Mouse (Mus musculus): ENCODE measurements around the gene Igdcc4. TPM values are rescaled to one million over a fixed set of nuclear protein-coding genes. Genes with fewer than 3 reads are reported as not detected.

The Igdcc4 gene
- total RNA-seq, 1 experiment from 2014 or later, result 42.0 TPM

DNA sequence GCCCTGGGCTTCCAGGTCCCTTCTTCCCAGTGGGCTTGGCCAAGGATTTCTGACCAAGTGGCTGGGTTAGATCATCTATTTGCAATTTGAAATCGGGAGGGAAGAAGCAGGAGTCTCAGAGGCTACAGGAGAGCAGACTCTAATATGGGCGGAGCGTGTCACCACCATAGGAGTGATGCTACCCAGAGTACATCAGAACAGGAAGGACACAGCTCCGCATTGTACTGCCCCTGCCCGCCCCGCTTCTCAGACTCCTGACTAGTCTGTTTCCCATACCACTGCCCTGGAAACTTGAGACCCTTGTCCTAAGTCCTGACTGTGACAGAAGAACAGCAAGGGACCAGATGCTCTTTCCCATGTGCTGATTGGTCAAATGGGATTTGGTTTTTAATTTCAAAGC lies 56.3 kb downstream of the Igdcc4 start:
- DNase-seq, result no peak

DNA sequence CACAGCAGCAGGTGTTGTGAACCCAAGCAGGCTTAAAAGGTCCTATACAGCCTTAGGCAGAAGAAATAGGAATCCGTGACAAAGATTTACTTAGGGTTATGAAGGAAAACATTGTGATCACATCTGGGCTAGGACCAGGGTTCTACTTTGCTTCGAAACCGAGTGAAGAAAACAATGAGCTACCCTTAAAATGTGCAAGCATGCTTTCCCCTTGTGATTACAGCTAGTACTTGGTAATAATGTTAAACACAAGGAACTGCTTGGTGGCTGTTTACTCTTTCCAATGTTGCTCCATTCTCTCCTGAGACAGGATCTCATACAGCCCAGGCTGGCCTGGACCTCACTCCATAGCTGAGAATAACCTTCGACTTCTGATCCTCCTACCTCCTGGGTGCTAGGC lies 59.9 kb downstream of the Igdcc4 start:
- no peak for DNase-seq

DNA sequence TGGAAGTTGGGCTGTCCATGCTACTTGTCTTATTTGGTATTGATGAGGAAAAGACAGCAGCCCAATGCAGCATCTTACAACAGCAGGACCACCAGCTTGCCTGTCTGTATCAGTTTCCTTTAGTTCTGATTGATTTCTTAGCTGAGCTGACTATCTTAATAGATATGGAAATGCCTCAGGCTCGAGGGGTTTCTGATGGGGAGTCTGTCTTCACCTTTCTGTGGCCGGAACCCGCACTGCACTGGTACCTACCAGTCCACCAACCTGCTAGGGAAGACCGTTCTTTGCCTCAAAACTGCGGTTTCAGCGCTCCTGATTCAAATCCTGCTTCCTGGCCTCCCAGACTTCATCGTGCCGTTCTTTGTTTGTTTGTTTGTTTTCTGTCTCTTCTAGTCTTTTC lies 60.6 kb downstream of the Igdcc4 start:
- no peak for DNase-seq

DNA sequence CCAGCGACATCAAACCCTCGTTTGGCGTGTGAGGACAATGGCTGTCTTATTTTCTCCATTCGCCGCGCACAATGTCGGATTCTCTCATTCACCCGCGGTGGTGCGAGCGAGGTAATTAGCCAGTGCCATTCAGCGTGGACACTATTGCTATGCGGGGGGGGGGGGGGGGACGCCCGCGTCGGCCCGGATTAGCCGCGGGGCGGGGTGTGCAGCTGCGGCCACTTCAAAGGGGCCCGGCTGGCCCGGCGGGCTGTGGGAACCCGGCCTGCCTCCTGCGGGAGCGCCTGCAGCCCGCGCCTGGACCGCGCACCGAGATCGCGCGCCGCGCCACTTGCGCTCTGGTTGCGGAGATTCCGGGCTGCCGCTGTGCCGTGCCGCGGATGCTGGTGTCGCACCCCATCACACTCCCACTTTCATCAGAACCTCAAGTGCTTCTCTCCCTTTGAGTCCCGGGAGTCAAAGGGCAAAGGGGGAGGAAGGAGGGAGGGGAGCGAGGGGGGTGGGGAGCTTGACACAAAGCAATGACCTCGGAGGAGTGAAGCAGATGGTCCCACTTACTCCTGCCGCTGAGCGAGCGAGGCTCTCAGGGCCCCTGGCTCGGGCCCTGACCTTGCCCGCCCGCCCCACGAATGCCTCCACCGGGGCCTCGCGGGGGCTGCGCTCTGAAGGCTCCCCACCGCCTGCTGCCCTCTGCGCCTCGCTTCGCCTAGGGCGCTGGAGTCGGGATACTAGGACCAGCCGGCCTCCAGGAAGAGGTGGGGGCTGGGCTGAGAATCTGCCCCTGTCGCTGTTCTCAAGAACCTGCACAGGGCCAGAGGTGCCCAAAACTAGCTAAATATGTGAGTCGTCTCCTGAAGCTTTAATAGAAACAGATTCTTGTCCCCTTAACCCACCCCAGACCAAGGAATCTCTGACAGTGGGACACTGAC lies 61.7 kb downstream of the Igdcc4 start:
- peak; percentile 37 for DNase-seq

DNA sequence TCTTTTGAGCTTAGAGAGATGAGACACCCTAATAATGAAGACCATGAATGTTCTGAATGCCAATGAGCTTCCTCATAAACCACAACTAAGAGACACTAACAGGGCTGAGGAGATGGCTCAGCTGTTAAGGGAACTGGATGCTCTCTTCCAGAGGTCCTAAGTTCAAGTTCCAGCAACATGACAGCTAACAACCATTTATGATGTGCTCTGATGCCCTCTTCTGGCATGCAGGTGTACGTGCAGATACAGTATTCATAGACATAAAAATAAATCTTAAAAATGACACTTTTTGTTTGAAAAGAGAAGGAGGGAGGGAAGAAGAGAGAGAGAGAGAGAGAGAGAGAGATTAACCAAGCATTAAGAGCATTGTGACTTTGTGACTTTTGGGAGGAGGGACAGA lies 63.6 kb downstream of the Igdcc4 start:
- no peak for DNase-seq

DNA sequence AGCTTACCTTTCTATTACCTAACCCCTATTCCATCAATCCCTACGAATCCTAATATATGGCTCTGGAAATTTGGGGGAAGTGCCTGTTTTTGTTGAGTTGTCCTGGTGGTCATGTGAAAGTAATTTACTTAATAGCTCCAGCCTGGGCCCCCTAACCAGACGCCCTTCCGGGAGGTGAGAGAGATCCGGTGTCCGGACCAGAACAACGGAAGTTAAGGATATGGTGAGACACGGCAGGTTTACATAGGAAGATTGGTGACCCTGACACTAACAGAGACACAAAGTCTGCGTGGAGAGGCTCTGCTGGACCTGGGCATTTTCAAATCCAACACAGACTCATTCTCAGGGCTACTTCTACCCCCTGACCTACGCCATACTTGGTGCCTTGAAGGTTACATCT lies 65.1 kb downstream of the Igdcc4 start:
- no peak for DNase-seq

DNA sequence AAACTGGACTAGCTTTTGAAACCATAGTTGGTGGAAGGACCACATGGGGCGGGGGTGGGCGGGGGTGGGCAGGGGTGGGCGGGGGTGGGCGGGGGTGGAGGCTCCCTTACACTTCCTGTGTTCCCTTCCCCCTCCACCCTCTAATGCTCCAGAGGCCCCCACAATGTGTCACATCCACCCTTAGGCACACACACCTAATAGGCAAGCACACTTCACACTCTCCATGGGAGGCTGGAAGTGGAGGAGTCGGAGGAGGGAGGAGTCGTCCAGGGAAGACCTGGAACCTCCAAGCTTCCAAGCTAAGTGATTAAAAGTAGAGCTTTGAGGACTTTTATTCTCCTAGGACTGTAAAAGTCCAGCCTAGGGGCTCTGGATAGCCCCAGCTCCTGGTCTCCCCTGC lies 67.2 kb downstream of the Igdcc4 start:
- DNase-seq, result no peak

DNA sequence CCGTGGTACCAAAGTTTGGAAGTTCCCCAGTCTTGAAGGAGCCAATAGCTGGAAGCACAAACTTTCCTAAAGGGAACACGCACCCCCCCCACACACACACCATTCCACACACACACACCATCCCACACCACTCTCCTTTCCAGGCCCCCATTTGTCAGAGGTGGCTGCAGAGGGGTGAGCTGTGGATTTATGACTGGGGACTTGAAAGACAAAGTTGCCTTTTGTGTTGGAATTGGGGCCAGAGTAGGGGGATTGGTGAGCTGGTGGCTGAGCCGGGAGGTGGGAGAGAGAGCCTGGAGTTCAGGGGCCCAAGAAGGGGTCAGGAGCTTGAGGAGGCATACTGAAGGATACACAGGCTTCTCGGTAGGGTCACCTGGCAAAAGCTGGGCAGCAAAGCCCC lies 67.7 kb downstream of the Igdcc4 start:
- DNase-seq, result no peak

DNA sequence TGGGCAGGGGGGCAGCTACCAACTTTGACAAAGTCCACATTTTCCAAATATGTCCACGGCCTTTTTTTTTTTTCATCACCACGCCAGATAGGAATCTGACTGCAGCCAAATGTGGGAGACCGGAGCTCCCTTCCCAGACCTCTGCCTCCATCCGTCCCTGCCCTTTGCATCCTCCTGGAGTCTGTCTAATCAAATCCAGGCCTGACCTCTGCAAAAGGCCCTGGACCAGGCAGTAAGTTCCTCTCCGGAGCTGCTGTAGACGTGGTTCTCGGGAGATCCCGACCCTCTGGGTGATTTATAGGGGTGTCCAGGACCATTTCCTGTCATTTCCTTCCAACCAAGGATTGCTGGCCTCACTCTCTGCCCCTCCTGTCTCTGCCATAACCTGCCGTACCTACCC lies 71.4 kb downstream of the Igdcc4 start:
- DNase-seq, result no peak

DNA sequence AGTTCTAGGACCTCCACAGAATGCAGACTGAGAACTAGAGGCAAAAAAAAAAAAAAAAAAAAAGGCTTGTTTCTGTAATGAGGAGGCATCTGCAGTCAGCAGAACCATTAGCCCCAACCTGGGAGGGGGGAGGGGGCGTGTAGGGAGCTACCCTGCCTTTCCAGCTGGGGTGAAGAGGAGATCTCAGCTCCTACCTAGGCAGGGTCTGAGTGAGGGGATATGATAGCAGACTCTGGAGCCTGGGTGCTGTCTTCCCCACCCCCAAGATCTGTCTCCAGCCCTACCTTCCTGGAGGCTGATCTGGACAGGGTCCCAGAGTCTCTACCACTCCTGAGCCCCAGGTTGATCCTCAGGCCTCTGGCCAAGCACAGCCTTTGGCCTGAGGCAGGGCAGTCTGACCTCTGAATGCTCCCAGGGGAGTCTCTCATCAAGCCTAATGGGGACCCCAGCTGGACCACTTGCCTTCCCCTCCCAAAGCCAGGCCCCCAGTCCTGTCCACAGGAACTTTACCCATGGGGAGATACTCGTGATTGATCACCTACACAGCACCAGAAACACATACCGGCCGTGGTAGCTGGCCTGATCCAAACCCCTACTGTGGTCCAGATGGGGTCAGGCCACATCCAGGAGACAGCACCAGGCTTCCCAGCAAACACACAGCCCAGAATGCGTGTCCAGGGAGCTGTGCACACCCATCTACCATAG lies 74.1 kb downstream of the Igdcc4 start:
- no peak for DNase-seq

DNA sequence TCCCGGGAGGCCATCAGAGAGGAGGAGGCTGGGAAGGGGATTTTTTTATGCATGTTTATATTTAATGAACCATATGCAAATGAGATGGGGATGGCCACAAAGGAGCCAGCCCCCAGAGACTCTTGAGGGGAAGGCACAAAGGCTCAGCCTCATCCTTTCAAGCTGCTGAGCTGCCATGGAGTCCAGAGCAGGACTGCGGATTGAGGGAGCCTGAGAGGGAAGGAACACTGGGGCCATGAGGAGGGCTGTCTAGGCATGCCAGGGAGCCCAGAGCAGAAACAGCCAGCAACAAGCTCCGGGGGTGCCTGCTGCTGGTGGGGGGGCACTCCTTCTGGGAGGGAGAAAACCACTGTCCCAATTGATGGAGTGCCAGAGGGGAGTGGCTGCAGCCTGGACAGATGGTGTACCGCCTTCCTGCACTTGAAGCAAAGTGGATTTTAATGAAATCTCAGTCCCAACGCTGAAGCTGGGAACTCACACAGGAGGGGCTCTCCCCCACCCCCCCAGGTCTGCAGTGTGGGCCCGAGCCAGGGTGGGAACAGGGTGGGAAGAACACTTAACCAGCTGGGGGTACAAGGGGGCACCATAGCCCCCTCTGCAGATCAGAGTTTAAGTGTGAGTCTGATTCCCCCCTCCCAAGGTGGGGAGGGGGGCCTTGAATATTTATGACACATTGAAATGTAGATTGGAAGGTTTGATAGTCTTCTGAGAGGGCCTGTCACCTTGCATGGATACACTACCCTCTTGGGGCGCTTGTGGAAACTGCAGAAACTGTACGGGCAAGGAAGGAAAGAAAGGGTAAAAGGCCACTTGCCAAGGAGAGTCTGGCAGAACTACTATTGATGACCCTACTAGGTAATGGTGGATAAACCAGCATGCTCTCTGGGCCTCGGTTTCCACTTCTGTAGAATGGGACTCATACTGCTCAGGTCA lies 74.9 kb downstream of the Igdcc4 start:
- no peak for DNase-seq

DNA sequence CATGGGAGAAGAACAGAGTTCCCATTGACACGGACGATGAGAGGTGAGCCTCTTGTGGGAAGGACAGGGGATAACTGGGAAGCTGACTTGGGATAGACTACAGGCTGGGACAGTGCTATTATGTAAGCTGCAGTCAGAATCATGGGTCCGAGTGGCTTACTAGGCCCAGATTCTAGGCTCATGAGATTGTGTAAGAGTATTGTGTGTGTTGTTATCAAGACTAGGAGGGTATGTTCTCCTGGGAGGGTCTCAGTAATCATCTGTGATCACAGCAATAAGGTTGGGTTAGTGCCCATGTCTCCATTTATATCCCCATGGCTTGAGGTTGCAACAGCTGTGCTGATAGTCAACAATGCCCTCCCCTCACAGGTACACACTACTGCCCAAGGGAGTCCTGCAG lies 76.2 kb downstream of the Igdcc4 start:
- no peak for DNase-seq

DNA sequence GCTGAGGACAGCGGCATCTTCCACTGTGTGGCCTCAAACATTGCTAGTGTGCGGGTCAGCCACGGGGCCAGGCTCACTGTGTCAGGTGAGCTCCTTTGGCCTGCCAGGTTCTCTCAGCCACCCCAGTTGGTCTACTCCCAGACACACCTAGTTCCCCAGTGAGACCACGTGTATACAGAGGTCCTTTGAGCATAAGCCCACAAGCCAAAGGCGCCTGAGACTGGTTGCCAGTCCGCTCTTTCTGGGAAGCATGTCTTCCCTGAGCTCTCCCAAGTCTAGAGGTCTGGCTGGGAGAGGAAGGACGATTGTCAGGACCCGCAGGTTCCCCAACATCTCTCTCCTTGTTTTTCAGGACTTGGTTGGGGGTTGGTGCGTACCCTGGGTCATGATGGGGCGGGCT lies 76.6 kb downstream of the Igdcc4 start:
- no peak for DNase-seq

DNA sequence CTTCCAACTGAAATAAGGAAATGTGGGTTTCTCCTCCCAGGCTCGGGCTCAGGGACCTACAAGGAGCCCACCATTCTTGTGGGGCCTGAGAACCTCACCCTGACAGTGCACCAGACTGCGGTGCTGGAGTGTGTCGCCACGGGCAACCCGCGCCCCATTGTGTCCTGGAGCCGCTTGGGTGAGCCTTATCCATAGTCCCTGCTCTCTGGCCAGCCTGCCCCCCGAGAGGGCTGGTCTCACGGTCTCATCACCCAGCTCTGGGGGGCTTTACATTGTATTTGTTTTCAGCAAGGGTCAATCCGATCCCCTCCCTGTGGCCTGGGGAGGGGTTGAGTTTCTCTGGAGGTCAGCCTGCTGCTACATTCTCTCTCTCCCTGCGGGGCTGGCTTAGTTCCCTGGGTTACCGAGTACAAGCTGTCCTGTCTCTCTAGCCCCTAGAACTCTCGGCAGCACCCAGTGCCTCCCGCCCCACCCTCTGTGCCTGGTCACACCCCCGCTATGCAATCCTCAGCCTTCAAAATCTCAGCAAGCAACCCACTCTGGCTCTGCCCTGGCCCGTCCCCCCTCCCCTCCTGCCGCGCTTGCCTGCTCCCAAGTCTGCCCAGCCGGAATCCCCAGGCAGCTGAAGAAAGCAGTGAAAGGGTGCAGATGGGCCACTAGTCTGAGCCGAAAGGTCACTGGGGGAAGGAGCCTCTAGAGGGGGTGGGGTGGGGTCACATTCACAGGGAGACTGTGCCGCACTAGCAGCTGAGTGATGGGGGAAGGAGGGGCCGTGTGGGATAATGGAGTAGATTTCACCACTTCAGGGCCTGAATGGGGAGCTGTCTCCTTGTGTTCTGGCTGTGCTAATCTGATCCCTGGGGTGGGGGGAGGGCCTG lies 77.3 kb downstream of the Igdcc4 start:
- no peak for DNase-seq

DNA sequence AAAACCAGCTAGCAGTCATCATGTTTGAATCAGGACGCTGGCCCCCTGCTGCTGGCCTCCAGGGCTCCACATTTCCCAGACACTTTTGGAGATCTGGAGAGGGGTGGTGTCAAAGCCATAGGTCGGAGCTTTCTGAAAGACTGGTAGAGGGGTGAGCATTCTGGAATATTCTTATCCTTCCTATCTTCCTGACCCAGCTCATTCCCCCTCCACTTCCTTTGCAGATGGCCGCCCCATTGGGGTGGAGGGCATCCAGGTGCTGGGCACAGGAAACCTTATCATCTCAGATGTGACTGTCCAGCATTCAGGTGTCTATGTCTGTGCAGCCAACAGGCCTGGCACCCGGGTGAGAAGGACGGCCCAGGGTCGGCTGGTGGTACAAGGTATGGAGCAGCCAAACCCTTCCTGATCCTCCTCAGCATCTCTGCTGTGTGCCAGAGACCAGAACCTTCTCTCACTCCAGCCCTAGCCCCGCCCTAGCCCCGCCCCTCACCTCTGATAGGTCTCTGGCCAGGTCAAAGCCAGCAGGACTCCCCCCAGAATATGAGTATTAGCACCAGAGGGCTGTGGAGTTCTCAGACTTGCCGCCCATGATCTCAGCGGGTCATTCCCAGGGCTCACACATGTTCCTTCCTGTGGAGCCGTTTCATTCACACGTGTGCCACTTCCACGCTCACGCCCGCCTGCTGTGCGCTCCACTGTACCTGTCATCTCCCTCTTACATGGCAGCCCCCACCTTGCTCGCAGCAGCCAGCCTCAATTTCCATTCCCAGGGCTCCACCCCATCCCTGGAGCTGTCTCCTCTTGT lies 78.7 kb downstream of the Igdcc4 start:
- no peak for DNase-seq

Other genes with a start within 250 kb of the Igdcc4 start
- gene Slc24a1, start 149.9 kb upstream of the Igdcc4 start, total RNA-seq (2021), result not detected in 2 replicates
- gene Ints14, start 140.6 kb upstream of the Igdcc4 start, total RNA-seq (2021), result 29.8 and 33.7 TPM in 2 replicates
- gene Hacd3, start 79.8 kb upstream of the Igdcc4 start, total RNA-seq (2021), result 290 and 361 TPM in 2 replicates
- gene Dpp8, start 69.1 kb upstream of the Igdcc4 start, total RNA-seq (2021), result 93.5 and 97.9 TPM in 2 replicates
- gene Igdcc3, start 39.7 kb downstream of the Igdcc4 start, total RNA-seq (2021), result 1.2 and 1.3 TPM in 2 replicates
- gene Parp16, start 93.9 kb downstream of the Igdcc4 start, total RNA-seq (2021), result 26.8 and 26.9 TPM in 2 replicates
- 4.0 and 4.3 TPM in 2 replicates for gene Cilp, start 163.7 kb downstream of the Igdcc4 start, total RNA-seq (2021)
- 57.3 and 57.5 TPM in 2 replicates for gene Clpx, start 192.8 kb downstream of the Igdcc4 start, total RNA-seq (2021)
- gene Pdcd7, start 244.6 kb downstream of the Igdcc4 start, total RNA-seq (2021), result 16.1 and 19.0 TPM in 2 replicates